Mouse (Mus musculus): ENCODE results near the gene Coro1c.
A peak's percentile ranks its signal among the peaks of the same experiment; 100 is the strongest.

The Coro1c gene

DNA sequence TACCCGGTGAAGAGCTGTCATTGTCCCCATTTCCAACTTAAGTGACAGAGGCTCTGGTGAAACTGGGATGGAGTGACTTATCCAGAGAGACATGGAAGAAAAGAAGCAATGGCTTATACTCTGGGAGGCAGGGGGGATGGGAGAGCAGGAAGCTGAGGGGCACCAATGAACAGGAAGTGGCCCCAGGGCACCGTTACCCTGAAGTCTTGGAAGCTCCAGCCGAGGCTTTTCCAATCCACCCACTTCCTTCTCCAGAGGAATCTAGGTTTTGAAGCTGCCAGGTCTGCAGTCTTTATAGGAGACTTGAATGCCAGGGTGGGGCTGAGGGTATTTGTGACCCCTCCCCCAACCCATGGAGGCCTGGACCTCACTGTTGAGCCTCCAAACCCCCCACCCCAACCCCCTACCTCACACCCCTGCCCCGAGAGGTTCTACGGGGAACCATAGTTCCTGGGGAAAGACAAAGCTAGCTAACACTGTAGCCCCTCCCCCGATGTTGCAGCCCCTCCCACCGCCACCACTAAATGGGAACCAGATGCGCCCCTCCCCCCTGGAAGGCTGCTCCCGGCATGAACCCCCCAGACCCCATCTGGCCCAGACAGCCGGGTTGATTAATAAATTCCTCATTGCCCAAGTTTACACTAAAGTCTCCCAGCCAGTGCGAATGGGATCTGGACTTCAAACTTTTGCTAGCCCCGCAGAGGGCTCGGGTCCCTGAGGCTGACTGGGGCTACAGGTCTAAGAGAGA, 112.0 kb downstream of the Coro1c start:
- DNase-seq (ENCODE audit: low read depth, low spot score) = peak; percentile 75

All from embryo, embryonic 11.5 days (tissue).